Mouse (Mus musculus): ENCODE data around the gene Cfap54. TPM values are rescaled to one million over a fixed set of nuclear protein-coding genes. Genes with fewer than 3 reads are reported as not detected.

Gene Cfap54
- polyA plus RNA-seq, 1 experiment, result 1.8 TPM

DNA sequence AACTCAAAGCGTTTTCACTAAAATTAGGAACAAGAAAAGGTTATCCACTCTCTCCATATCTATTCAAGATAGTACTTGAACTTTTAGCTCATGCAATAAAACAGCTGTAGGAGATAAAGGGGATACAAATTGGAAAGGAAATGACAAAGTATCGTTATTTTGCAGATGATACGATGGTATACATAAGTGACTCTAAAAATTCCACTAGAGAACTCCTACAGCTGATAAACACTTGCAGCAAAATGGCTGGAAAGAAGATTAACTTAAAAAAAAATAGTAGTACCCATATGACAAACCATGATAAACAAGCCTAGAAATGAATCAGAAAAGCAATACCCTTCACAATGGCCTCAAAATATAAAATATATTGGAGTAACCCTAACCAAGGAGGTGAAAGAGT lies 352.7 kb downstream of the Cfap54 start:
- no peak overlapping the region for H3K4me3 ChIP-seq (replicated peaks; ENCODE audit: control insufficient read depth, low read depth, low read length)
- no peak for TF ChIP-seq POLR2A (IDR thresholded peaks at IDR 0.05; ENCODE audit: borderline replicate concordance, control insufficient read depth, low read depth, low read length)
- no peak for TF ChIP-seq CTCF (IDR thresholded peaks at IDR 0.05; ENCODE audit: control insufficient read depth, insufficient read depth, low read length)
- 75% methylated on average over 3 of the region's 3 CpGs for WGBS
- H3K27ac ChIP-seq (ENCODE audit: control insufficient read depth, insufficient read depth, low read depth, low read length, poor library complexity), result no peak overlapping the region
- no peaks in the 10 kb centered on the region for H3K4me1 ChIP-seq (ENCODE audit: control insufficient read depth, insufficient read depth, low read length)

Other genes with a start within 250 kb of the Cfap54 start
- 19.5 and 21.2 TPM in 2 replicates for gene Cdk17, start 79.3 kb upstream of the Cfap54 start, polyA plus RNA-seq (2011; ENCODE audit: insufficient read depth, insufficient read length, low replicate concordance, missing spikeins)
- gene Elk3, start 229.5 kb upstream of the Cfap54 start, polyA plus RNA-seq (2011; ENCODE audit: insufficient read depth, insufficient read length, low replicate concordance, missing spikeins), result 8.3 and 15.5 TPM in 2 replicates

Data from bone marrow, adult 2 months (tissue).